Mouse (Mus musculus): ENCODE data around the gene Tmem53. TPM values are rescaled to one million over a fixed set of nuclear protein-coding genes. Genes with fewer than 3 reads are reported as not detected.

Tmem53 gene
- polyA plus RNA-seq (2012; rRNA removed), result 8.2 and 11.3 TPM in 2 replicates

DNA sequence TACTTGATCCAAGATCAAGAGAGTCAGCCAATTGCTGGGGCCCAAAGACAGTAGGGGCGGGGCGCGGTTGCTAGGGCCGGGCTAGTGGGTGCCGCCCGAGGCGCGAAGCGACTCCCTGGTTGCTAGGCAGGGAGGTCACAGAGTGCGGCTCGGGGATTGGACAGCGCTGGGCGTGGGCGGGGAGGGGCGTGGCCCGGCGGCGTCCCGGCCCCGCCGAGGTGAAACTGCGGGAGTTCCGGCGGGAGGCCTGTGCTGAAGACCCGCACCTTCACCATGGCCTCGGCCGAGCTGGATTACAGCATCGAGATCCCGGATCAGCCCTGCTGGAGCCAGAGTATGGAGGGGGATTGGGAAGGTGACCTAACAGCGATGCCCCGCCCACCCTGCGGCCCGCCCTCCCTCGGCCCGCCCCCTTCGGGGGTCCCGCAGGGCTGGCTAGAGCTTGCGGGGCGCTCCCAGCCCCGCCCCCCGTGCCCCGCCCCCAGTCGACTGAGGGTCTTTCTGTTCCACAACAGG, at the start of gene Tmem53, which contains the start of gene Armh1:
Gene Tmem53 (plus strand): TSS at position 151 of the 516 bp plus-strand sequence.
Gene Armh1 (minus strand): TSS at position 325 of the 516 bp plus-strand sequence.

Other genes starting within 250 kb of the Tmem53 start
- gene Eif2b3, start 232.5 kb upstream of the Tmem53 start, polyA plus RNA-seq (2012; rRNA removed), result 0.55 and 0.96 TPM in 2 replicates
- 1.8 and 2.0 TPM in 2 replicates for gene Ptch2, start 155.9 kb upstream of the Tmem53 start, polyA plus RNA-seq (2012; rRNA removed)
- gene Btbd19, start 126.2 kb upstream of the Tmem53 start, polyA plus RNA-seq (2012; rRNA removed), result 5.2 and 7.6 TPM in 2 replicates
- gene Tctex1d4, start 125.2 kb upstream of the Tmem53 start, polyA plus RNA-seq (2012; rRNA removed), result 0.25 and 0.49 TPM in 2 replicates
- 19.8 and 37.6 TPM in 2 replicates for gene Plk3, start 118.0 kb upstream of the Tmem53 start, polyA plus RNA-seq (2012; rRNA removed)
- 114 and 124 TPM in 2 replicates for gene Rps8, start 95.7 kb upstream of the Tmem53 start, polyA plus RNA-seq (2012; rRNA removed)
- 0.37 and 0.91 TPM in 2 replicates for gene Kif2c, start 69.3 kb upstream of the Tmem53 start, polyA plus RNA-seq (2012; rRNA removed)
- 0.08 TPM in 1 of 2 replicates, not detected in the other for gene Armh1, start 174 bp downstream of the Tmem53 start, polyA plus RNA-seq (2012; rRNA removed)
- 36.3 and 36.7 TPM in 2 replicates for gene Rnf220, start 245.1 kb downstream of the Tmem53 start, polyA plus RNA-seq (2012; rRNA removed)

Measured in stomach, adult 2 months (tissue).